Mouse (Mus musculus) cerebellum, adult 2 months (tissue): ENCODE results near the gene E330021D16Rik.

Experiments used
- CTCF ChIP-seq: fragments of 200-500 bp; IDR thresholded peaks from 2 replicates; pipeline ENCODE4 v1.5.1; 2011; ENCODE audit warnings: low read depth, mild to moderate bottlenecking, control low read depth, low read length, moderate library complexity, borderline replicate concordance; ENCODE audit not compliant: insufficient read depth
- POLR2A ChIP-seq: fragments of 200-500 bp; IDR thresholded peaks from 2 replicates; pipeline ENCODE4 v1.6.1; 2011; ENCODE audit warnings: low read length, control low read depth, borderline replicate concordance; ENCODE audit not compliant: insufficient read depth

DNA sequence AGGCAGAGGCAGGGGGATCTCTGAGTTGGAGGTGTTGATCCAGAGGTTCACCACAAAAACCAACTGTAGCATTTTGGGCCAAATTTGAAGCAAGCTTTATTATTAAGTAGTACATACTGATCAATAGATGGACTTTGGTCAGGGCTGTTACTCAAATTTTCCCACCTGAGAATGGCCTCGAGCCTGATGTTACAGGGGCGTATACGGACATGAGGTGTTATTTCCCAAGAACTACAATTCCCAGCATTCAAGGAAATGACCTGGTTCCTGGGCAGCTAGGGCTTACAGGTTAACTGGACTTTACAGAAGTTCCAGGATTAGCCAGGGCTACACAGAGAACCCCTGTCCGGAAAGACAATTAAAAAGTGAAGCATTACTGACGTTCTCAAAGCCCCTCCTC lies 13.0 kb upstream of the E330021D16Rik start:
- TF ChIP-seq CTCF (no peak), POLR2A (no peak)
